Mouse (Mus musculus) left cerebral cortex, postnatal 36 days (tissue): Measurements from ENCODE around the gene Ip6k2. TPM values are rescaled to one million over a fixed set of nuclear protein-coding genes. Genes with fewer than 3 reads are reported as not detected.

Experiments
- DNase-seq, 2 experiments: peaks; one replicate each; pipeline ENCODE4 v3.0.0; 2021 to 2022; ENCODE audit warnings: low spot score in 2 of 2, mixed read lengths in 1 of 2
- intact Hi-C: fragments of 180-260 bp; cut with DNase I; formaldehyde crosslinking; loops from one replicate; pipeline ENCODE4 v1.15.1; 2025
- microRNA-seq: library from miRNA; unstranded; fragments of <30 nt; microRNA quantifications from one replicate; pipeline ENCODE4 v1.2.0, GENCODE M21; 2022
- total RNA-seq, 2 experiments: library from RNA; stranded (reverse); gene quantifications; 2 replicates each; pipeline ENCODE4 v1.2.3; 2021

Ip6k2 gene
- total RNA-seq, 2 experiments from 2014 or later = 155 to 158 TPM

DNA sequence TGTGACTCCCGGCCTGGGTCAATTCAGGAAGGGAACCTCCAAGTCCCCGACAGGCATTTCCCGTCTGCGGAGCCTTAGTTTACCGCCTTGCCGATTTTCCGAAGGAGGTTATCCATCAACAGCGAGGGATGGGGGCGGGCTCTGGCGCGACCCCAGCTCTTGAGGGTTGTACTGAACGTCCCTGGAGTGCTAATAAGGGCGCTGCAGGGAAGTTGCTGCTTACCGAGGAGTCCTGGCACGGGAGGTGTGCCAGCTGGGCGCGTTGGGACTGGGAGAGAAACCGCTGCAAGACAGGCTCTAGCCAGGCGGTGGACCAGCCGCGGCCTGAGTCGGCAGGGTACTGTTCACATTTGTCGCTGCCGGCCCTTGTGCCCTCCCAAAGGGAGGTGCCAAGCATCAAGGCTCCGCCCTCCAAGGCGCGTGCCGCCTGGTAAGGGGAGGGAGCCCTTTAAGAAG lies 70.7 kb downstream of the Ip6k2 start:
- intact Hi-C loops = no loop called here
- DNase-seq = peak; percentile 82 to 83

GRCm38 (mm10) chr9:108855335-108855734 lies 71.7 kb downstream of the Ip6k2 start:
- intact Hi-C loops = no loop called here

More at GRCm38 (mm10) chr9:108855335-108855734, 71.7 kb downstream of the Ip6k2 start:
- DNase-seq = no peak

Small RNAs within 50 kb of the gene (microRNA-seq; reads per million reads assigned to microRNA genes)
- gene Gm23156 = not detected

Other genes starting within 250 kb of the Ip6k2 start
- 10 to 100 TPM; 47.7 to 47.9 TPM for gene Impdh2, start 223.5 kb upstream of the Ip6k2 start, total RNA-seq
- gene Ndufaf3, start 216.4 kb upstream of the Ip6k2 start, total RNA-seq = 10 to 100 TPM; 62.8 to 70.1 TPM
- gene Dalrd3, start 213.9 kb upstream of the Ip6k2 start, total RNA-seq = 10 to 100 TPM; 70.1 to 99.4 TPM
- gene Wdr6, start 205.1 kb upstream of the Ip6k2 start, total RNA-seq = 100 to 1,000 TPM; 112 to 118 TPM
- 10 to 100 TPM; 87.0 to 93.7 TPM for gene P4htm, start 186.1 kb upstream of the Ip6k2 start, total RNA-seq
- gene Arih2, start 134.4 kb upstream of the Ip6k2 start, total RNA-seq = 10 to 100 TPM; 49.5 to 53.5 TPM
- 10 to 100 TPM; 11.8 to 14.1 TPM for gene Slc25a20, start 121.7 kb upstream of the Ip6k2 start, total RNA-seq
- gene Prkar2a, start 94.5 kb upstream of the Ip6k2 start, total RNA-seq = 10 to 100 TPM; 45.8 to 49.2 TPM
- gene Nckipsd, start 24.6 kb downstream of the Ip6k2 start, total RNA-seq = 10 to 100 TPM; 56.0 to 60.6 TPM
- gene Celsr3, start 42.5 kb downstream of the Ip6k2 start, total RNA-seq = 10 to 100 TPM; 43.4 to 74.0 TPM
- gene Slc26a6, start 69.5 kb downstream of the Ip6k2 start, total RNA-seq = 10 to 100 TPM; 18.1 to 24.3 TPM
- under 1 TPM in 1 of 2 experiments, not detected in 1; 0.59 TPM for gene Tmem89, start 130.8 kb downstream of the Ip6k2 start, total RNA-seq
- 100 to 1,000 TPM; 349 to 409 TPM for gene Uqcrc1, start 152.8 kb downstream of the Ip6k2 start, total RNA-seq
- gene Col7a1, start 169.8 kb downstream of the Ip6k2 start, total RNA-seq = 1 to 10 TPM; 1.4 to 5.5 TPM
- gene Ucn2, start 202.2 kb downstream of the Ip6k2 start, total RNA-seq = under 1 TPM in 1 of 2 experiments, not detected in 1; 0.70 TPM
- 10 to 100 TPM; 12.7 to 18.2 TPM for gene Pfkfb4, start 208.0 kb downstream of the Ip6k2 start, total RNA-seq